Mouse (Mus musculus): ENCODE results near the gene H2-Q1.
"Not testable (repeated sequence)": the region's sequence is repeated elsewhere in the genome, so short reads cannot be mapped to it uniquely, and the experiment has no call there.

GRCm38 (mm10) chr17:35295796-35296195, 24.4 kb upstream of the H2-Q1 start:
- TF ChIP-seq POLR2A (IDR thresholded peaks at IDR 0.05; ENCODE audit: borderline replicate concordance, extremely low read depth, low read depth, low read length), result not testable (repeated sequence)
- peak; percentile 63 for TF ChIP-seq CTCF (IDR thresholded peaks at IDR 0.05; ENCODE audit: insufficient read depth, low read length)
